Mouse (Mus musculus) kidney, embryonic 14.5 days (tissue): ENCODE measurements at regions not wholly inside any gene's neighbourhood (a gene's known extent, or its start where the extent isn't known, plus 50 kb on each side); places are given as distances from the start of the nearest gene placed in this dataset.

Source experiments
- ATAC-seq: fragments of 200-750 bp; cut with Nextera tagmentation; 2 replicates; pipeline ENCODE4 v1.8.0; 2017; ENCODE audit warnings: moderate number of reproducible peaks, mild to moderate bottlenecking, moderate TSS enrichment, moderate library complexity; ENCODE audit not compliant: low FRiP score, low TSS enrichment
- H3K27ac ChIP-seq: fragments of 300-500 bp; sonication (generic); 2 replicates; pipeline ENCODE4 v1.5.1; 2014; ENCODE audit warnings: low read depth, mild to moderate bottlenecking, low read length, moderate library complexity, mixed read lengths
- H3K27me3 ChIP-seq: fragments of 300-500 bp; sonication (generic); 2 replicates; pipeline ENCODE4 v1.6.1; 2014; ENCODE audit warnings: mild to moderate bottlenecking, low read length; ENCODE audit not compliant: control insufficient read depth, insufficient read depth
- H3K36me3 ChIP-seq: fragments of 300-500 bp; sonication (generic); 2 replicates; pipeline ENCODE4 v1.6.1; 2014; ENCODE audit warnings: low read length, mixed read lengths; ENCODE audit not compliant: control insufficient read depth, insufficient read depth
- H3K4me1 ChIP-seq: fragments of 300-500 bp; sonication (generic); 2 replicates; pipeline ENCODE4 v1.6.1; 2014; ENCODE audit warnings: low read length, mixed read lengths; ENCODE audit not compliant: control insufficient read depth, insufficient read depth
- H3K4me2 ChIP-seq: fragments of 300-500 bp; sonication (generic); replicated peaks from 2 replicates; pipeline ENCODE4 v1.6.1; 2014; ENCODE audit warnings: low read depth, mild to moderate bottlenecking, low read length
- H3K4me3 ChIP-seq: fragments of 300-500 bp; sonication (generic); 2 replicates; pipeline ENCODE4 v1.5.1; 2014; ENCODE audit warnings: mild to moderate bottlenecking, low read length
- H3K9ac ChIP-seq: fragments of 300-500 bp; sonication (generic); 2 replicates; pipeline ENCODE4 v1.6.1; 2014; ENCODE audit warnings: low read depth, mild to moderate bottlenecking, low read length, moderate library complexity
- H3K9me3 ChIP-seq: fragments of 300-500 bp; sonication (generic); 2 replicates; pipeline ENCODE4 v1.6.1; 2016; ENCODE audit warnings: low read length; ENCODE audit not compliant: control insufficient read depth
- WGBS: fragments of 180-500 bp; shearing (Covaris S2); extraction: QIAGEN DNeasy Blood & Tissue Kit; methylation state at CpG from one replicate; pipeline ENCODE4 v1.1.7; 2014; 5-methylcytosine and 5-hydroxymethylcytosine counted together

- Histone ChIP-seq H3K27ac (no peak overlapping the region), H3K36me3 (no peaks in the 10 kb centered on the region), H3K4me1 (peaks cover 18% of the 10 kb centered on the region), H3K4me2 (no peak overlapping the region), H3K27me3 (no peaks in the 10 kb centered on the region), H3K4me3 (no peak overlapping the region), H3K9ac (no peak overlapping the region), H3K9me3 (no peaks in the 10 kb centered on the region)
- WGBS = 41% methylated on average over 4 of the region's 4 CpGs
- ATAC-seq = no peak
Observed at GRCm38 (mm10) chr14:25383169-25383824, 75.7 kb upstream of the Zmiz1 start.

GRCm38 (mm10) chr14:25385644-25386043, 73.3 kb upstream of the Zmiz1 start:
- no peaks in the 10 kb centered on the region for H3K36me3 ChIP-seq
- no peaks in the 10 kb centered on the region for H3K9me3 ChIP-seq
- no peak overlapping the region for H3K9ac ChIP-seq
- H3K4me2 ChIP-seq = no peak overlapping the region
- H3K27ac ChIP-seq = no peak overlapping the region
- H3K27me3 ChIP-seq = no peaks in the 10 kb centered on the region
- WGBS = 41% methylated on average over 5 of the region's 5 CpGs
- no peak overlapping the region for H3K4me3 ChIP-seq
- no peak for ATAC-seq
- H3K4me1 ChIP-seq = peaks cover 16% of the 10 kb centered on the region

GRCm38 (mm10) chr14:25387780-25388179, 71.2 kb upstream of the Zmiz1 start:
- no peak overlapping the region for H3K4me3 ChIP-seq
- no peak overlapping the region for H3K27ac ChIP-seq
- H3K36me3 ChIP-seq = no peaks in the 10 kb centered on the region
- peaks cover 16% of the 10 kb centered on the region for H3K4me1 ChIP-seq
- no peaks in the 10 kb centered on the region for H3K9me3 ChIP-seq
- 88% methylated on average over 4 of the region's 4 CpGs for WGBS
- no peak overlapping the region for H3K9ac ChIP-seq
- no peak for ATAC-seq
- H3K4me2 ChIP-seq = no peak overlapping the region
- H3K27me3 ChIP-seq = no peaks in the 10 kb centered on the region

GRCm38 (mm10) chr14:25389314-25389713, 69.7 kb upstream of the Zmiz1 start:
- WGBS = 4% methylated on average over 2 of the region's 2 CpGs
- no peak overlapping the region for H3K27ac ChIP-seq

GRCm38 (mm10) chr14:25392412-25392811, 66.6 kb upstream of the Zmiz1 start:
- H3K9me3 ChIP-seq = no peaks in the 10 kb centered on the region
- H3K4me1 ChIP-seq = peaks cover 19% of the 10 kb centered on the region
- H3K4me3 ChIP-seq = no peak overlapping the region
- H3K4me2 ChIP-seq = no peak overlapping the region
- no peaks in the 10 kb centered on the region for H3K36me3 ChIP-seq
- no peak overlapping the region for H3K27ac ChIP-seq
- ATAC-seq = no peak
- H3K9ac ChIP-seq = no peak overlapping the region
- no peaks in the 10 kb centered on the region for H3K27me3 ChIP-seq
- 74% methylated on average over 6 of the region's 6 CpGs for WGBS

More at GRCm38 (mm10) chr14:25389314-25389713, 69.7 kb upstream of the Zmiz1 start:
- H3K27me3 ChIP-seq = no peaks in the 10 kb centered on the region
- H3K9ac ChIP-seq = no peak overlapping the region
- H3K4me1 ChIP-seq = peaks cover 13% of the 10 kb centered on the region
- H3K4me3 ChIP-seq = no peak overlapping the region
- ATAC-seq = peak; percentile 58
- H3K9me3 ChIP-seq = no peaks in the 10 kb centered on the region
- no peak overlapping the region for H3K4me2 ChIP-seq
- no peaks in the 10 kb centered on the region for H3K36me3 ChIP-seq

- WGBS = 83% methylated on average over 6 of the region's 6 CpGs
- Histone ChIP-seq H3K27me3 (no peaks in the 10 kb centered on the region), H3K9ac (no peak overlapping the region), H3K36me3 (no peaks in the 10 kb centered on the region), H3K9me3 (no peaks in the 10 kb centered on the region), H3K4me3 (no peak overlapping the region), H3K4me2 (no peak overlapping the region), H3K4me1 (peaks cover 24% of the 10 kb centered on the region), H3K27ac (no peak overlapping the region)
- no peak for ATAC-seq
Observed at GRCm38 (mm10) chr14:25392940-25393339, 66.0 kb upstream of the Zmiz1 start.

GRCm38 (mm10) chr14:25394931-25395330, 64.1 kb upstream of the Zmiz1 start:
- H3K27me3 ChIP-seq = no peaks in the 10 kb centered on the region
- 76% methylated on average over 6 of the region's 6 CpGs for WGBS
- no peak overlapping the region for H3K4me3 ChIP-seq
- H3K36me3 ChIP-seq = no peaks in the 10 kb centered on the region
- H3K4me1 ChIP-seq = peaks cover 21% of the 10 kb centered on the region
- H3K27ac ChIP-seq = no peak overlapping the region
- ATAC-seq = no peak
- no peak overlapping the region for H3K4me2 ChIP-seq
- no peaks in the 10 kb centered on the region for H3K9me3 ChIP-seq
- H3K9ac ChIP-seq = no peak overlapping the region

GRCm38 (mm10) chr14:25396990-25397531, 61.9 kb upstream of the Zmiz1 start:
- Histone ChIP-seq H3K4me3 (peak overlapping the region; percentile 18), H3K9me3 (no peaks in the 10 kb centered on the region), H3K4me1 (peaks cover 21% of the 10 kb centered on the region), H3K4me2 (peak overlapping the region; percentile 31), H3K27me3 (no peaks in the 10 kb centered on the region), H3K9ac (no peak overlapping the region), H3K27ac (peak overlapping the region; percentile 47), H3K36me3 (no peaks in the 10 kb centered on the region)
- peak; percentile 82 for ATAC-seq
- WGBS = under 1% methylated on average over 9 of the region's 9 CpGs

GRCm38 (mm10) chr14:25397751-25398150, 61.2 kb upstream of the Zmiz1 start:
- H3K4me2 ChIP-seq = no peak overlapping the region
- peaks cover 21% of the 10 kb centered on the region for H3K4me1 ChIP-seq
- no peak overlapping the region; the same call in 1 of the 2 replicates for H3K9ac ChIP-seq
- H3K9me3 ChIP-seq = no peaks in the 10 kb centered on the region
- H3K36me3 ChIP-seq = no peaks in the 10 kb centered on the region
- H3K27me3 ChIP-seq = no peaks in the 10 kb centered on the region
- peak; percentile 50 for ATAC-seq
- no peak overlapping the region for H3K4me3 ChIP-seq
- peak overlapping the region; percentile 80 for H3K27ac ChIP-seq
- WGBS = 29% methylated on average over 5 of the region's 5 CpGs
